Mouse (Mus musculus): Measurements from ENCODE around the gene Foxn3.

GRCm38 (mm10) chr12:99385073-99385472 is 178.3 kb downstream of the Foxn3 start:
- TF ChIP-seq POLR2A (IDR thresholded peaks at IDR 0.05; ENCODE audit: insufficient read depth, low read length) (no peak), CTCF (IDR thresholded peaks at IDR 0.05; ENCODE audit: low read depth, low read length) (no peak), EP300 (IDR thresholded peaks at IDR 0.05; ENCODE audit: insufficient read depth, low read depth, low read length) (no peak)

Data from ES-Bruce4 (cell line).